Mouse (Mus musculus) cerebellum, adult 2 months (tissue): ENCODE data around the gene Scel.

Experiments
- CTCF ChIP-seq: fragments of 200-500 bp; IDR thresholded peaks from 2 replicates; pipeline ENCODE4 v1.5.1; 2011; ENCODE audit warnings: low read depth, mild to moderate bottlenecking, control low read depth, low read length, moderate library complexity, borderline replicate concordance; ENCODE audit not compliant: insufficient read depth
- POLR2A ChIP-seq: fragments of 200-500 bp; IDR thresholded peaks from 2 replicates; pipeline ENCODE4 v1.6.1; 2011; ENCODE audit warnings: low read length, control low read depth, borderline replicate concordance; ENCODE audit not compliant: insufficient read depth

DNA sequence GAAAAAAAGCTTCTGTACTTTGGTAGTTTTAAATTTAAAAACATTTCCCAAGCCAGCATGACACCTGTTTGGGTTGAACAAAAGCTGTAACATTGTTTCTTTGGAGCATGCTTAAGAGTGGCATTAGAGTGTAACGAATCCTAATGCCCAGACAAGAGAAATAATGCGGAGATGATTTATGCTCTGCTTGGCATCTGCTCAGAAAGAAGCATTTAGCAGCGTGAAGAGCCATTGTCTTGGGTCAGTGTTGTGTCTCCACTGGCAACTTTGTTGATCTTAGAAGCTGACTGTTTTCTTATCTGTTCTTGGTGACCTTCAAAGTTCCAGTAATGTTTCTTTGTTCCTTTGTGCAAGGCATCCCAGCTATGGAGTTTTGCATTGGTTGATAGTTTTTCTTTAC, 130.8 kb downstream of the Scel start:
- TF ChIP-seq POLR2A (no peak), CTCF (no peak)
